Mouse (Mus musculus) limb, embryonic 15.5 days (tissue): ENCODE results near the gene Cmas. TPM values are rescaled to one million over a fixed set of nuclear protein-coding genes. Genes with fewer than 3 reads are reported as not detected.

Experiments used
- ATAC-seq: fragments of 200-750 bp; cut with Nextera tagmentation; 2 replicates; pipeline ENCODE4 v1.8.0; 2017; ENCODE audit warnings: low read depth, moderate TSS enrichment; ENCODE audit not compliant: insufficient number of reproducible peaks, low FRiP score, low TSS enrichment
- H3K27ac ChIP-seq: fragments of 300-500 bp; sonication (generic); 2 replicates; pipeline ENCODE4 v1.5.1; 2015; ENCODE audit warnings: moderate library complexity, mild to moderate bottlenecking, inconsistent platforms
- H3K27me3 ChIP-seq: fragments of 300-500 bp; sonication (generic); 2 replicates; pipeline ENCODE4 v1.6.1; 2015; ENCODE audit warnings: inconsistent platforms
- H3K36me3 ChIP-seq: fragments of 300-500 bp; sonication (generic); 2 replicates; pipeline ENCODE4 v1.6.1; 2015; ENCODE audit warnings: inconsistent platforms
- H3K4me1 ChIP-seq: fragments of 300-500 bp; sonication (generic); 2 replicates; pipeline ENCODE4 v1.6.1; 2015; ENCODE audit warnings: inconsistent platforms
- H3K4me2 ChIP-seq: fragments of 300-500 bp; sonication (generic); 2 replicates; pipeline ENCODE4 v1.6.1; 2015; ENCODE audit warnings: mild to moderate bottlenecking, inconsistent platforms
- H3K4me3 ChIP-seq: fragments of 300-500 bp; sonication (generic); 2 replicates; pipeline ENCODE4 v1.5.1; 2015; ENCODE audit warnings: mild to moderate bottlenecking, inconsistent platforms
- H3K9ac ChIP-seq: fragments of 300-500 bp; sonication (generic); 2 replicates; pipeline ENCODE4 v1.6.1; 2015; ENCODE audit warnings: inconsistent platforms
- H3K9me3 ChIP-seq: fragments of 300-500 bp; sonication (generic); 2 replicates; pipeline ENCODE4 v1.6.1; 2016; ENCODE audit warnings: inconsistent platforms
- WGBS: fragments of 180-500 bp; shearing (Covaris S2); methylation state at CpG from one replicate; pipeline ENCODE4 v1.1.7; 2015; 5-methylcytosine and 5-hydroxymethylcytosine counted together
- polyA plus RNA-seq: library from polyadenylated mRNA; unstranded; fragments of >200 nt; fragmentation: Nextera tagmentation; extraction: Ambion mirVana; gene quantifications from 2 replicates; pipeline ENCODE4 v1.2.1, GENCODE M21; 2015

Gene Cmas
- polyA plus RNA-seq, 1 experiment from 2014 or later = 90.3 TPM

GRCm38 (mm10) chr6:142814495-142814921 is 58.0 kb downstream of the Cmas start:
- no peak overlapping the region for H3K27ac ChIP-seq
- H3K9ac ChIP-seq = 0 out of 2 replicates have a peak overlapping the region, but pooled peaks have one; percentile 20
- 0 out of 2 replicates have a peak, but pooled peaks cover 6% of the 10 kb centered on the region for H3K4me1 ChIP-seq
- H3K4me2 ChIP-seq = peak overlapping the region; percentile 55
- no peak for ATAC-seq
- H3K9me3 ChIP-seq = no peaks in the 10 kb centered on the region
- 4% methylated on average over 15 of the region's 15 CpGs for whole genome bisulfite sequencing
- H3K36me3 ChIP-seq = no peaks in the 10 kb centered on the region
- H3K4me3 ChIP-seq = peak overlapping the region; percentile 42
- H3K27me3 ChIP-seq = no peaks in the 10 kb centered on the region

- Histone ChIP-seq H3K4me1 (0 out of 2 replicates have a peak, but pooled peaks cover 6% of the 10 kb centered on the region), H3K36me3 (no peaks in the 10 kb centered on the region), H3K4me2 (no peak overlapping the region), H3K27me3 (no peaks in the 10 kb centered on the region), H3K4me3 (no peak overlapping the region), H3K27ac (no peak overlapping the region), H3K9ac (no peak overlapping the region), H3K9me3 (no peaks in the 10 kb centered on the region)
- WGBS = 76% methylated on average over 3 of the region's 3 CpGs
- no peak for ATAC-seq
Observed at GRCm38 (mm10) chr6:142815513-142815912, 59.0 kb downstream of the Cmas start.

GRCm38 (mm10) chr6:142818306-142818705 is 61.8 kb downstream of the Cmas start:
- Histone ChIP-seq H3K9me3 (no peaks in the 10 kb centered on the region), H3K27me3 (no peaks in the 10 kb centered on the region), H3K4me1 (0 out of 2 replicates have a peak, but pooled peaks cover 6% of the 10 kb centered on the region), H3K4me2 (no peak overlapping the region), H3K4me3 (no peak overlapping the region), H3K36me3 (no peaks in the 10 kb centered on the region), H3K27ac (no peak overlapping the region), H3K9ac (no peak overlapping the region)
- no peak for ATAC-seq
- WGBS = 92% methylated on average over 10 of the region's 10 CpGs

GRCm38 (mm10) chr6:142823008-142823787 is 66.7 kb downstream of the Cmas start:
- Histone ChIP-seq H3K4me3 (no peak overlapping the region), H3K9ac (no peak overlapping the region), H3K4me2 (no peak overlapping the region), H3K27me3 (no peaks in the 10 kb centered on the region), H3K36me3 (no peaks in the 10 kb centered on the region), H3K4me1 (no peaks in the 10 kb centered on the region), H3K27ac (no peak overlapping the region), H3K9me3 (no peaks in the 10 kb centered on the region)
- 53% methylated on average over 5 of the region's 5 CpGs for WGBS
- ATAC-seq = no peak

Other genes with a start within 250 kb of the Cmas start
- gene Ldhb, start 248.7 kb upstream of the Cmas start, polyA plus RNA-seq = 183 and 200 TPM in 2 replicates
- gene Kcnj8, start 185.1 kb upstream of the Cmas start, polyA plus RNA-seq = 11.3 and 17.4 TPM in 2 replicates
- 3.4 and 5.0 TPM in 2 replicates for gene Abcc9, start 54.4 kb upstream of the Cmas start, polyA plus RNA-seq
- gene Sult6b2, start 47.8 kb downstream of the Cmas start, polyA plus RNA-seq = 0.13 TPM in 1 of 2 replicates, not detected in the other
- gene St8sia1, start 207.8 kb downstream of the Cmas start, polyA plus RNA-seq = 0.74 TPM in 2 replicates